Mouse (Mus musculus): ENCODE data around the gene Ccn1. TPM values are rescaled to one million over a fixed set of nuclear protein-coding genes. Genes with fewer than 3 reads are reported as not detected.

Ccn1 gene
- polyA plus RNA-seq, 1 experiment = 464 TPM

- Histone ChIP-seq H3K4me1 (ENCODE audit: control insufficient read depth, insufficient read depth, low read length) (peaks cover 4% of the 10 kb centered on the region), H3K4me3 (ENCODE audit: insufficient read depth, low read length) (no peak overlapping the region), H3K27ac (ENCODE audit: insufficient read depth, low read length) (no peak overlapping the region)
- TF ChIP-seq POLR2A (IDR thresholded peaks at IDR 0.05; ENCODE audit: low read depth, low read length) (no peak), CTCF (IDR thresholded peaks at IDR 0.05; ENCODE audit: borderline replicate concordance, insufficient read depth, low read length) (no peak)
These were observed 44.2 kb downstream of the Ccn1 start for GRCm38 (mm10) chr3:145605437-145606123.

- Histone ChIP-seq H3K4me3 (ENCODE audit: insufficient read depth, low read length) (no peak overlapping the region), H3K4me1 (ENCODE audit: control insufficient read depth, insufficient read depth, low read length) (peaks cover 4% of the 10 kb centered on the region), H3K27ac (ENCODE audit: insufficient read depth, low read length) (peak overlapping the region; percentile 74)
- no peak; the same call in 1 of the 2 replicates for TF ChIP-seq POLR2A (IDR thresholded peaks at IDR 0.05; ENCODE audit: low read depth, low read length)
- TF ChIP-seq CTCF (IDR thresholded peaks at IDR 0.05; ENCODE audit: borderline replicate concordance, insufficient read depth, low read length) = no peak
These were observed 47.2 kb downstream of the Ccn1 start for GRCm38 (mm10) chr3:145602410-145603206.

GRCm38 (mm10) chr3:145601345-145601744, 48.4 kb downstream of the Ccn1 start:
- TF ChIP-seq CTCF (IDR thresholded peaks at IDR 0.05; ENCODE audit: borderline replicate concordance, insufficient read depth, low read length) (no peak), POLR2A (IDR thresholded peaks at IDR 0.05; ENCODE audit: low read depth, low read length) (no peak)
- H3K4me1 ChIP-seq (ENCODE audit: control insufficient read depth, insufficient read depth, low read length) = peaks cover 4% of the 10 kb centered on the region
- no peak overlapping the region for H3K4me3 ChIP-seq (ENCODE audit: insufficient read depth, low read length)
- H3K27ac ChIP-seq (ENCODE audit: insufficient read depth, low read length) = no peak overlapping the region

- no peak overlapping the region for H3K27ac ChIP-seq (ENCODE audit: insufficient read depth, low read length)
- no peak for TF ChIP-seq CTCF (IDR thresholded peaks at IDR 0.05; ENCODE audit: borderline replicate concordance, insufficient read depth, low read length)
- TF ChIP-seq POLR2A (IDR thresholded peaks at IDR 0.05; ENCODE audit: low read depth, low read length) = no peak
- peaks cover 4% of the 10 kb centered on the region for H3K4me1 ChIP-seq (ENCODE audit: control insufficient read depth, insufficient read depth, low read length)
- no peak overlapping the region for H3K4me3 ChIP-seq (ENCODE audit: insufficient read depth, low read length)
These were observed 49.0 kb downstream of the Ccn1 start for GRCm38 (mm10) chr3:145600801-145601200.

- Histone ChIP-seq H3K4me3 (ENCODE audit: insufficient read depth, low read length) (no peak overlapping the region), H3K27ac (ENCODE audit: insufficient read depth, low read length) (no peak overlapping the region), H3K4me1 (ENCODE audit: control insufficient read depth, insufficient read depth, low read length) (peaks cover 4% of the 10 kb centered on the region)
- no peak for TF ChIP-seq CTCF (IDR thresholded peaks at IDR 0.05; ENCODE audit: borderline replicate concordance, insufficient read depth, low read length)
- no peak for TF ChIP-seq POLR2A (IDR thresholded peaks at IDR 0.05; ENCODE audit: low read depth, low read length)
These were observed 50.7 kb downstream of the Ccn1 start for GRCm38 (mm10) chr3:145599059-145599458.

Other genes starting within 250 kb of the Ccn1 start
- 37.2 and 49.9 TPM in 2 replicates for gene Znhit6, start 73.8 kb downstream of the Ccn1 start, polyA plus RNA-seq (2011; ENCODE audit: insufficient read length, low read depth, missing spikeins)
- 145 and 197 TPM in 2 replicates for gene Ddah1, start 108.7 kb upstream of the Ccn1 start, polyA plus RNA-seq (2011; ENCODE audit: insufficient read length, low read depth, missing spikeins)

All from embryonic fibroblast, embryonic 13.5 days (primary cell).